Mouse (Mus musculus) erythroblast, adult 5-6 weeks (primary cell): ENCODE data around the gene Rsad1. TPM values are rescaled to one million over a fixed set of nuclear protein-coding genes. Genes with fewer than 3 reads are reported as not detected.

Source experiments
- ATAC-seq: replicated peaks from 2 replicates; pipeline ENCODE4 v1.8.0; 2016; ENCODE audit warnings: moderate number of reproducible peaks, mild to moderate bottlenecking, moderate TSS enrichment, inconsistent platforms; ENCODE audit not compliant: poor library complexity, low FRiP score, severe bottlenecking
- total RNA-seq, 2 experiments: library from RNA; stranded (forward) in 1 of 2; stranded (reverse) in 1 of 2; fragments of 150-400 nt in 1 of 2; fragments of 200-764, 138-1000 nt in 1 of 2; gene quantifications; 2 replicates each; pipeline versions ENCODE4 v1.2.3 to v1.2.4; 2015 to 2017; ENCODE audit warnings: low replicate concordance in 2 of 2

Rsad1 gene
- total RNA-seq, 2 experiments from 2014 or later = 0.34 TPM; not detected in 1

GRCm38 (mm10) chr11:94549691-94550441 lies 811 bp upstream of the Rsad1 start:
- ATAC-seq = no peak

- peak; percentile 12; the same call in 1 of the 2 replicates for ATAC-seq
Observed at GRCm38 (mm10) chr11:94548041-94548784, 842 bp downstream of the Rsad1 start.

- no peak for ATAC-seq
Observed at GRCm38 (mm10) chr11:94547271-94547670, 1.8 kb downstream of the Rsad1 start.

- no peak for ATAC-seq
Observed at GRCm38 (mm10) chr11:94546381-94546780, 2.7 kb downstream of the Rsad1 start.

GRCm38 (mm10) chr11:94544422-94544821 lies 4.6 kb downstream of the Rsad1 start:
- no peak for ATAC-seq

GRCm38 (mm10) chr11:94543932-94544331 lies 5.1 kb downstream of the Rsad1 start:
- ATAC-seq = peak; percentile 59; the same call in 1 of the 2 replicates

GRCm38 (mm10) chr11:94543344-94543743 lies 5.7 kb downstream of the Rsad1 start:
- no peak for ATAC-seq

- ATAC-seq = no peak
Observed at GRCm38 (mm10) chr11:94542400-94542799, 6.7 kb downstream of the Rsad1 start.

GRCm38 (mm10) chr11:94539761-94540160 lies 9.3 kb downstream of the Rsad1 start:
- no peak for ATAC-seq

GRCm38 (mm10) chr11:94538733-94539292 lies 10.2 kb downstream of the Rsad1 start:
- ATAC-seq = no peak

GRCm38 (mm10) chr11:94533171-94533570 lies 15.9 kb downstream of the Rsad1 start:
- no peak for ATAC-seq

GRCm38 (mm10) chr11:94528879-94529278 lies 20.2 kb downstream of the Rsad1 start:
- no peak for ATAC-seq

GRCm38 (mm10) chr11:94526171-94526879 lies 22.7 kb downstream of the Rsad1 start:
- ATAC-seq = no peak

- ATAC-seq = no peak
Observed at GRCm38 (mm10) chr11:94521219-94521843, 27.7 kb downstream of the Rsad1 start, which contains the start of gene Mycbpap. Gene Mycbpap (minus strand): TSS chr11:94521742.

GRCm38 (mm10) chr11:94513452-94513851 lies 35.6 kb downstream of the Rsad1 start:
- ATAC-seq = no peak

- no peak for ATAC-seq
Observed at GRCm38 (mm10) chr11:94508976-94509375, 40.1 kb downstream of the Rsad1 start.

GRCm38 (mm10) chr11:94501482-94501881 lies 47.6 kb downstream of the Rsad1 start:
- no peak for ATAC-seq

GRCm38 (mm10) chr11:94500362-94500761 lies 48.7 kb downstream of the Rsad1 start:
- ATAC-seq = no peak

GRCm38 (mm10) chr11:94499661-94500152 lies 49.3 kb downstream of the Rsad1 start, which contains the start of gene Epn3:
Gene Epn3 (minus strand): TSS chr11:94499974.
- no peak for ATAC-seq
